Mouse (Mus musculus) hindbrain, embryonic 14.5 days (tissue): ENCODE data around the gene Ccl28. TPM values are rescaled to one million over a fixed set of nuclear protein-coding genes. Genes with fewer than 3 reads are reported as not detected.
"Not testable (repeated sequence)": the region's sequence is repeated elsewhere in the genome, so short reads cannot be mapped to it uniquely, and the experiment has no call there.

Experiments used
- ATAC-seq: fragments of 200-750 bp; cut with Nextera tagmentation; 2 replicates; pipeline ENCODE4 v1.8.0; 2017; ENCODE audit warnings: moderate number of reproducible peaks, mild to moderate bottlenecking, moderate TSS enrichment, moderate library complexity; ENCODE audit not compliant: low FRiP score
- DNase-seq: peaks from one replicate; pipeline ENCODE4 v3.0.0-alpha.2; 2015; ENCODE audit warnings: low spot score
- H3K27ac ChIP-seq: fragments of 300-500 bp; sonication (generic); 2 replicates; pipeline ENCODE4 v1.5.1; 2014; ENCODE audit warnings: mild to moderate bottlenecking, moderate library complexity
- H3K27me3 ChIP-seq: fragments of 300-500 bp; sonication (generic); 2 replicates; pipeline ENCODE4 v1.6.1; 2014; ENCODE audit warnings: mild to moderate bottlenecking, low read length, mixed read lengths; ENCODE audit not compliant: control insufficient read depth, insufficient read depth
- H3K36me3 ChIP-seq: fragments of 300-500 bp; sonication (generic); replicated peaks from 2 replicates; pipeline ENCODE4 v1.6.1; 2014; ENCODE audit not compliant: control insufficient read depth, insufficient read depth
- H3K4me1 ChIP-seq: fragments of 300-500 bp; sonication (generic); replicated peaks from 2 replicates; pipeline ENCODE4 v1.6.1; 2014; ENCODE audit warnings: antibody characterized with exemption, low read length, mixed read lengths; ENCODE audit not compliant: control insufficient read depth, insufficient read depth
- H3K4me2 ChIP-seq: fragments of 300-500 bp; sonication (generic); replicated peaks from 2 replicates; pipeline ENCODE4 v1.6.1; 2014; ENCODE audit warnings: mild to moderate bottlenecking, moderate library complexity
- H3K4me3 ChIP-seq: fragments of 300-500 bp; sonication (generic); replicated peaks from 2 replicates; pipeline ENCODE4 v1.5.1; 2014; ENCODE audit warnings: mild to moderate bottlenecking, low read length
- H3K9ac ChIP-seq: fragments of 300-500 bp; sonication (generic); 2 replicates; pipeline ENCODE4 v1.6.1; 2014
- H3K9me3 ChIP-seq: fragments of 300-500 bp; sonication (generic); 2 replicates; pipeline ENCODE4 v1.6.1; 2016; ENCODE audit warnings: low read length; ENCODE audit not compliant: control insufficient read depth
- WGBS: fragments of 180-500 bp; shearing (Covaris S2); extraction: QIAGEN DNeasy Blood & Tissue Kit; methylation state at CpG from one replicate; pipeline ENCODE4 v1.1.7; 2014; 5-methylcytosine and 5-hydroxymethylcytosine counted together
- polyA plus RNA-seq: library from polyadenylated mRNA; unstranded; fragments of >200 nt; fragmentation: Nextera tagmentation; extraction: Ambion mirVana; gene quantifications from 2 replicates; pipeline ENCODE4 v1.2.1, GENCODE M21; 2014

Gene Ccl28
- polyA plus RNA-seq, 1 experiment from 2014 or later = 0.40 TPM

DNA sequence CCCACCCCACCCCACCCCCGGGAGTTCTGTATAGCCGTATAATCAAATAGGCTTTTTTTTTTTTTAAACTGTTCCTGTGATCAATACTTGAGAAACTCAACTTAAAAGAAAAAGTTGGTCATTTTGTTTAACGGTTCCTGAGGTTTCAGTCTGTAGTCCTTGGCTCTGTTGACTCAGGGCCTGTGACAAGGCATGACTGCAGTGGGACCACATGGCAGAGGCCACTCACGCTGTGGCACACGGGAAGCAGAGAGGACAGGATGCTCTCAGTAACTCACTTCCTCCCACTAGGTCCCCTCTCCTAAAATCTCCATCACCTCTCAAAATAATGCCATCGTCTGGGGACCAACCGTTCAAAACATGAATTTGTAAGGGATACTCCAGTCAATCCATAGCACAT lies 17.5 kb downstream of the Ccl28 start:
- H3K9ac ChIP-seq = no peak overlapping the region

GRCm38 (mm10) chr13:119644769-119645168 lies 21.1 kb downstream of the Ccl28 start:
- ATAC-seq (no peak), DNase-seq (no peak)
- H3K27me3 ChIP-seq = no peaks in the 10 kb centered on the region
- WGBS = 60% methylated on average over 5 of the region's 5 CpGs
- H3K4me2 ChIP-seq = no peak overlapping the region
- H3K36me3 ChIP-seq = no peaks in the 10 kb centered on the region
- no peak overlapping the region for H3K4me3 ChIP-seq
- H3K9ac ChIP-seq = no peak overlapping the region
- no peaks in the 10 kb centered on the region for H3K9me3 ChIP-seq
- no peak overlapping the region for H3K27ac ChIP-seq
- no peaks in the 10 kb centered on the region; the same call in 1 of the 2 replicates for H3K4me1 ChIP-seq

More for the DNA sequence above, 17.5 kb downstream of the Ccl28 start:
- no peaks in the 10 kb centered on the region for H3K27me3 ChIP-seq
- ATAC-seq (no peak), DNase-seq (no peak)
- no peak overlapping the region for H3K27ac ChIP-seq
- no peaks in the 10 kb centered on the region for H3K36me3 ChIP-seq
- no peak overlapping the region for H3K4me2 ChIP-seq
- no peaks in the 10 kb centered on the region for H3K9me3 ChIP-seq
- no peak overlapping the region for H3K4me3 ChIP-seq
- WGBS = 82% methylated on average over 7 of the region's 7 CpGs
- no peaks in the 10 kb centered on the region for H3K4me1 ChIP-seq

DNA sequence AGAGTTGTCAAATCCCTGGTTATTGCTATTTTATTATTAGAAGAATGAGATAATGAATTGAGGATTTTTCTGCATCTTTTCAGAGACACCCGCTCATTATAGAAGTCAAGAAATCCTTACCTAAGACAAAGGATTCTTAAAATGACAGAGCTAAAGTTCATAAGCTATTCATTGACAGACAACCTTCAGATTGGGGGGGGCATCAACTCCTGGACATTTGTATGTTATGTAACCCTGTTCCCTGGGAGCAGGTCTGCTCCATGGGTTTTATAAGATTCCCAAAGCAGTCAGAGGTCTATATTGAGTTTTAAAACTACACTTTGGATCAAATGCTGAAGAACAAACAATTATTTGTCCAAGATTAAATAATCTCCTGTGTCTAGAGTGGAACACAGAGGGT lies 22.9 kb downstream of the Ccl28 start:
- no peaks in the 10 kb centered on the region for H3K36me3 ChIP-seq
- DNase-seq = no peak
- H3K27me3 ChIP-seq = no peaks in the 10 kb centered on the region
- ATAC-seq = no peak
- H3K9me3 ChIP-seq = no peaks in the 10 kb centered on the region
- no peak overlapping the region for H3K27ac ChIP-seq
- H3K4me2 ChIP-seq = no peak overlapping the region
- 100% methylated on average over 1 of the region's 1 CpGs for WGBS
- no peak overlapping the region for H3K9ac ChIP-seq
- H3K4me1 ChIP-seq = no peaks in the 10 kb centered on the region; the same call in 1 of the 2 replicates
- H3K4me3 ChIP-seq = no peak overlapping the region

GRCm38 (mm10) chr13:119648891-119649698 lies 25.5 kb downstream of the Ccl28 start:
- peak; percentile 69; the same call in 1 of the 2 replicates for ATAC-seq
- no peaks in the 10 kb centered on the region for H3K9me3 ChIP-seq
- no peak overlapping the region for H3K4me3 ChIP-seq
- no peaks in the 10 kb centered on the region for H3K27me3 ChIP-seq
- no peak for DNase-seq
- peak overlapping the region; percentile 34 for H3K4me2 ChIP-seq
- H3K4me1 ChIP-seq = no peaks in the 10 kb centered on the region; the same call in 1 of the 2 replicates
- H3K36me3 ChIP-seq = no peaks in the 10 kb centered on the region
- WGBS = 49% methylated on average over 15 of the region's 15 CpGs
- peak overlapping the region; percentile 79 for H3K27ac ChIP-seq
- peak overlapping the region; percentile 48 for H3K9ac ChIP-seq

DNA sequence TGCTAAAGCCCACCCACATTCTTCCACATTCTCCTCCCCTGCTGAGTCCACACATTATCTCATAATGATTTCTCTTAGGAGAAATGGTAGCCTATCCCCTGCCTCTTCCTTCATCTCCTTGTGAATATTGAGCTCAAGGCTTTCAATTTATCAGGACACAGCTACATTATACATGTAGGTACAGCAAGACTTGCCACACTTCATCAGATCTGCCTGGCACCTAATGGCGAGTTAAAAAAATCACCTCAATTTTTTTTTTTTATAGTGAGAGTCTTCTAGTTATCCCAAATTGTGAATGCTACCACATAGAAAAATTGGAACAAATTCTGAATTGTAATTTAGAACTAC lies 26.1 kb downstream of the Ccl28 start:
- H3K4me1 ChIP-seq = no peaks in the 10 kb centered on the region; the same call in 1 of the 2 replicates
- peak overlapping the region; percentile 34 for H3K4me2 ChIP-seq
- no peak overlapping the region for H3K4me3 ChIP-seq
- no peak for ATAC-seq
- H3K27me3 ChIP-seq = no peaks in the 10 kb centered on the region
- H3K9me3 ChIP-seq = no peaks in the 10 kb centered on the region
- peak overlapping the region; percentile 48; the same call in 1 of the 2 replicates for H3K9ac ChIP-seq
- 60% methylated on average over 1 of the region's 1 CpGs for WGBS
- DNase-seq = peak; percentile 44
- H3K27ac ChIP-seq = peak overlapping the region; percentile 79
- H3K36me3 ChIP-seq = no peaks in the 10 kb centered on the region

GRCm38 (mm10) chr13:119654734-119655133 lies 31.1 kb downstream of the Ccl28 start:
- no peaks in the 10 kb centered on the region; the same call in 1 of the 2 replicates for H3K4me1 ChIP-seq
- no peak overlapping the region for H3K4me2 ChIP-seq
- H3K27ac ChIP-seq = no peak overlapping the region
- no peaks in the 10 kb centered on the region for H3K36me3 ChIP-seq
- H3K4me3 ChIP-seq = no peak overlapping the region
- 98% methylated on average over 2 of the region's 2 CpGs for WGBS
- DNase-seq (no peak), ATAC-seq (no peak)
- no peak overlapping the region for H3K9ac ChIP-seq
- H3K27me3 ChIP-seq = no peaks in the 10 kb centered on the region
- H3K9me3 ChIP-seq = no peaks in the 10 kb centered on the region

DNA sequence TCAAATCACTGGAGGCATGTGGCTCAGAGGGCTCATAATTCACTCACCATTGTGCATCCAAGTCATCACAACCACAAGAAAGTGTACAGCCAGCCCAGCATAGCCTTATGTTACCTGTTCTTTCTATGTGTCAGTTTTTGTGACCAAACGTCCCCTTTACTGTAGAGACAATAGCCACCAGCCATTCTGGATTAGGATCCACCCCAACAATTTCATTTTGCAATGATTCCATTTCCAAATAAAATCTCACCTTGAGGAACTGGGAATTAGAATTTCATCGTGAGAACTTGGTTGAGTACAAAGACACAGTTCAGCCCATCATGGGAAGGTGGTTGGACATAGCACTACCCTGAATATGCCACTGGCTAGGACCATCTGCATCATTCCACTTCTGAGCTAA lies 32.6 kb downstream of the Ccl28 start:
- no peaks in the 10 kb centered on the region for H3K27me3 ChIP-seq
- H3K9ac ChIP-seq = no peak overlapping the region
- 86% methylated on average over 2 of the region's 2 CpGs for WGBS
- no peak overlapping the region for H3K4me3 ChIP-seq
- no peaks in the 10 kb centered on the region for H3K4me1 ChIP-seq
- H3K36me3 ChIP-seq = no peaks in the 10 kb centered on the region
- H3K27ac ChIP-seq = no peak overlapping the region
- ATAC-seq (no peak), DNase-seq (no peak)
- no peaks in the 10 kb centered on the region for H3K9me3 ChIP-seq
- H3K4me2 ChIP-seq = no peak overlapping the region

- H3K27ac ChIP-seq = no peak overlapping the region
- WGBS = 89% methylated on average over 6 of the region's 6 CpGs
- H3K4me2 ChIP-seq = no peak overlapping the region
- no peak overlapping the region for H3K9ac ChIP-seq
- no peak for ATAC-seq
- no peaks in the 10 kb centered on the region for H3K4me1 ChIP-seq
- no peak overlapping the region for H3K4me3 ChIP-seq
- no peaks in the 10 kb centered on the region for H3K36me3 ChIP-seq
- no peaks in the 10 kb centered on the region for H3K9me3 ChIP-seq
- no peaks in the 10 kb centered on the region for H3K27me3 ChIP-seq
- no peak for DNase-seq
These were observed 33.3 kb downstream of the Ccl28 start for GRCm38 (mm10) chr13:119656846-119657416.

DNA sequence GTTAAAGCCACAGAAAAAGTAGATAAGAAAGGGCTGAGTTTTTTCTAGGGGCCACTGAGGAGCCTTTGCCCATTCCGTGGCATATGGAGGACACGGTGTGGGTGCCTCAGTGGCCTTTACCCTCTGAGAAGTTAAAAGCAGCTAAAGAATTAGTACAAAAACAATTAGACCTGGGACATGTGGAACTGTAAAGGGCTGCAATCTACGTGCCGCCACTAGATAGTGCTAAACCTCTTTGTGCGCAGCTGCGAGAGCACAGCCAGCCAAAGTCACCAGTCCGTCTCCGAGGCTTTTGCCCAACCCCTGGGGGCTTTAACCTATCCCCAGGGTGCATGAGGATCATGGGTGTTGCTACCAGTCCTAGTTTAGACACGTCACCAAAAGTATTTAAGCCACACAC lies 37.8 kb downstream of the Ccl28 start:
- not testable (repeated sequence) for H3K27me3 ChIP-seq, H3K27ac ChIP-seq, DNase-seq, H3K36me3 ChIP-seq, H3K4me3 ChIP-seq, H3K9ac ChIP-seq, ATAC-seq, H3K4me2 ChIP-seq, H3K9me3 ChIP-seq, H3K4me1 ChIP-seq
- 65% methylated on average over 4 of the region's 9 CpGs for WGBS
